Mouse (Mus musculus) T-helper 2 cell (primary cell): ENCODE measurements at regions not wholly inside any gene's neighbourhood (a gene's known extent, or its start where the extent isn't known, plus 50 kb on each side); places are given as distances from the start of the nearest gene placed in this dataset.
"Not testable (repeated sequence)": the region's sequence is repeated elsewhere in the genome, so short reads cannot be mapped to it uniquely, and the experiment has no call there.

Experiments
- in situ Hi-C: fragments of 300-600 bp; cut with MboI, MseI; formaldehyde crosslinking; loops from one replicate; pipeline ENCODE4 v1.15.1; 2025; ENCODE audit warnings: high pct_unique_total_duplicates

GRCm38 (mm10) chr6:62573611-62574010, 682.1 kb upstream of the Grid2 start:
- in situ Hi-C loops = no loop called here

GRCm38 (mm10) chr6:62576200-62576599, 679.5 kb upstream of the Grid2 start:
- in situ Hi-C loops = no loop called here

GRCm38 (mm10) chr6:62620543-62620942, 635.1 kb upstream of the Grid2 start:
- in situ Hi-C loops = no loop called here

GRCm38 (mm10) chr6:62668123-62668522, 587.6 kb upstream of the Grid2 start:
- in situ Hi-C loops = not testable (repeated sequence)

DNA sequence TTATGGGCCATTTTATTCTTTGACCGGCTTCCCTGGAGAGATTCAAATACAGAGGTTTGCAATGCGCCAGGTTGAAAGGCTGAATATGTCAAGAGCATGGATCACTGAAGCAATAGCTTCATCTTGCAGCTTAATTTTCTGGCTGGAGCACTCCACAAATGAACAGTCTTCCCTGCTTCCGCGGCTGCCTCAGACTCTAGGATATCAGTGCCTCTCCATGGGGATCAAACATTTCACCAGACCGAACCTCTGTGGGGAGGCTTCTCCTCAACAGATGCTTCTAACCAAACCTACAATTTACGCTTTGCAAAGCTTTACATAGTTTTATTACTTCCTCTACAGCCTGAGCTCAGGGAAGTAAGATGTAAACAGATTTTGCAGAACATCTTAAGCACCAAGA, 537.3 kb upstream of the Grid2 start:
- in situ Hi-C loops = loop anchor here (10.0 kb wide), 1 partner anchor 1816 kb away; no protein-coding TSS in a partner anchor

GRCm38 (mm10) chr6:62719541-62720155, 536.0 kb upstream of the Grid2 start:
- in situ Hi-C loops = loop anchor here (10.0 kb wide), 1 partner anchor 1815 kb away; no protein-coding TSS in a partner anchor
